Comparison of ENCODE assay signal across 11 mouse cellular contexts in genomic region chr12:80827464-80828015, GRCm38 (mm10). TPM values are rescaled to one million over a fixed set of nuclear protein-coding genes. Genes with fewer than 3 reads are reported as not detected.
DNase-seq lines count a peak whose midpoint lies in the region; ATAC-seq and TF ChIP-seq lines count a peak whose summit lies in the region.
"Had no signal": no experiment of that assay in that cellular context is flagged by ENCODE, and none has a peak within 500 bp of the region (broad histone marks: within the 10 kb centered on the region; RNA-seq: fewer than 3 reads in every experiment).

No protein-coding gene starts in this region.

- no peak for TF ChIP-seq POLR2A in testis, adult 2 months (IDR thresholded peaks at IDR 0.05; ENCODE audit: control insufficient read depth, low read depth, low read length)

- ATAC-seq in lung, embryonic 15.5 days (ENCODE audit: borderline replicate concordance, extremely low read depth, low FRiP score, low TSS enrichment) = peak; percentile 53; the same call in 1 of the 2 replicates
- ATAC-seq in CD4-positive, CD25-positive, alpha-beta regulatory T cell, adult 4 months = no peak

- 13% methylated on average over 5 of the region's 5 CpGs for WGBS in lung, embryonic 15.5 days

- H3K4me2 ChIP-seq in lung, embryonic 15.5 days = peak overlapping the region; percentile 15; the same call in 1 of the 2 replicates
- H3K4me2 ChIP-seq: embryonic facial prominence, embryonic 13.5 days had no signal

- no peaks in the 10 kb centered on the region for H3K27me3 ChIP-seq in lung, embryonic 15.5 days
- no peaks in the 10 kb centered on the region for H3K27me3 ChIP-seq in testis, adult 2 months (ENCODE audit: control insufficient read depth, insufficient read depth, low read length)
- H3K27me3 ChIP-seq: CH12.LX; embryonic facial prominence, embryonic 13.5 days; megakaryocyte, embryonic 14.5 days had no signal

- no peak for TF ChIP-seq CTCF in testis, adult 2 months (IDR thresholded peaks at IDR 0.05; ENCODE audit: control insufficient read depth, insufficient read depth, insufficient replicate concordance, low read depth, low read length)

- peak overlapping the region; percentile 81 for H3K27ac ChIP-seq in lung, embryonic 15.5 days
- H3K27ac ChIP-seq in testis, adult 2 months (ENCODE audit: control insufficient read depth, insufficient read depth, low read depth, low read length) = peak overlapping the region; percentile 64; the same call in 1 of the 2 replicates
- H3K27ac ChIP-seq: embryonic facial prominence, embryonic 13.5 days had no signal

- peak; percentile 56 for DNase-seq in cerebellum, adult 9-11 months
- no peak for DNase-seq in cerebellum, adult 8-10 months
- peak; percentile 22 for DNase-seq in NIH3T3 (ENCODE audit: low read depth)
- peak; percentile 57 for DNase-seq in gastrocnemius, postnatal 10 days
- DNase-seq in kidney, adult 8-10 months = peak; percentile 41 to 43

- H3K9me3 ChIP-seq in lung, embryonic 15.5 days = no peaks in the 10 kb centered on the region
- H3K9me3 ChIP-seq: embryonic facial prominence, embryonic 13.5 days; megakaryocyte, embryonic 14.5 days had no signal

- no peak overlapping the region for H3K4me3 ChIP-seq in lung, embryonic 15.5 days
- H3K4me3 ChIP-seq in testis, adult 2 months (ENCODE audit: control insufficient read depth, low read depth, low read length) = no peak overlapping the region
- H3K4me3 ChIP-seq: embryonic facial prominence, embryonic 13.5 days; megakaryocyte, embryonic 14.5 days had no signal

- H3K9ac ChIP-seq in lung, embryonic 15.5 days = no peak overlapping the region
- H3K9ac ChIP-seq: embryonic facial prominence, embryonic 13.5 days had no signal

- H3K4me1 ChIP-seq in lung, embryonic 15.5 days = peaks cover 40% of the 10 kb centered on the region
- H3K4me1 ChIP-seq in testis, adult 2 months (ENCODE audit: control insufficient read depth, insufficient read depth, low read length) = no peaks in the 10 kb centered on the region; the same call in 1 of the 2 replicates

- H3K36me3 ChIP-seq in lung, embryonic 15.5 days = peaks cover 9% of the 10 kb centered on the region
- no peaks in the 10 kb centered on the region for H3K36me3 ChIP-seq in testis, adult 2 months (ENCODE audit: control insufficient read depth, insufficient read depth, low read length)

RNA-seq across cellular contexts. Expression of gene Susd6, which starts 37.2 kb away (rescaled TPM):
- total RNA-seq in gastrocnemius, postnatal 10 days (2021) = 10 to 100 TPM; 28.6 to 29.2 TPM
- 17.3 and 17.4 TPM in 2 replicates for polyA plus RNA-seq in lung, embryonic 15.5 days (2015; fragmentation: Nextera tagmentation; extraction: Ambion mirVana)
- polyA plus RNA-seq in testis, adult 2 months (2012; rRNA removed) = 46.0 and 48.2 TPM in 2 replicates
- polyA plus RNA-seq in CD4-positive, CD25-positive, alpha-beta regulatory T cell, adult 4 months (2017; shearing (Covaris generic)) = 10 to 100 TPM; 23.1 to 29.8 TPM
